Mouse (Mus musculus): ENCODE data around the gene Klhl3.
"Not testable (repeated sequence)": the region's sequence is repeated elsewhere in the genome, so short reads cannot be mapped to it uniquely, and the experiment has no call there.

The Klhl3 gene

DNA sequence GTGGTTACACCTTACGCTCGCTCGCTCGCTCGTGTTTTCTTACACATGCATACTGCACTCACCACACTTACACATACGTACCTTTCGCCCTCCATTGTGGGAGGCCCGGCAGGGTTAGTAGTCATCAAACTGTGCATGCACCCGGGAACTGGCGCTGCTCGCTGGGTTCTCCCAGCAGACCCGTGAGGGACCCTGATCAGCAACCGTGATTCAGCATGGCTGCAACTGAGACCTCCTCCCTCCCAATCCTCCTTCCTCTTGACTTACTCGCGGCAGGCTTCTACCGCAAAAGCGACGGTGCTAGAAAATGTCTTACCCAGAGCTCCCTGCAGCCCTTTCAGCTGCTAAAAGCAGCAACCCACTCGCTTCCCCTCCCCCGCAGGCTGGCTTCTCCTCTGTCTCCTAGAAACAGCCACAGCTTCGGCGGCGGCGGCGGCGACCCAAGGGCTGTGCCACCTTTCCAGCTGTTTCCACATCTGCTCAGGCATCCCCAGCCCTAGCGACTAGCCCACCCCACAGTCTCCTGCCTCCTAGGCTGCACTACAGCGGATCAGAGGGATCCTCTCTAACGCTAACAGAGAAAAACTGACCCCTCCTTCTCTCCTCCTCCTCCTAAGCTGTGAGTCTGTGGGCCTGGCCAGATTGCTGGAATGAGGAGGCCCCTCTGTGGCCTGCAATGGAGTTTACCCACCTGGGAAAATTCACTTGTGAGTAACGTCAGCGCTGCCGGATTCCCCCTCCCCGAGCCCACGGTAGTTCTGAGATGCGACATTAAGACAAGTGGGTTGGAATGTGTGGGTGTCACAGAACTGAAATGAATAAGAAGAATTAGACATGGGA, at the start of gene Klhl3:
Gene Klhl3, minus strand, starts transcription at position 532 of the 840 bp plus-strand sequence.
- DNase-seq (ENCODE audit: low spot score in 2 of 2), result peak; percentile 88 to 90

DNA sequence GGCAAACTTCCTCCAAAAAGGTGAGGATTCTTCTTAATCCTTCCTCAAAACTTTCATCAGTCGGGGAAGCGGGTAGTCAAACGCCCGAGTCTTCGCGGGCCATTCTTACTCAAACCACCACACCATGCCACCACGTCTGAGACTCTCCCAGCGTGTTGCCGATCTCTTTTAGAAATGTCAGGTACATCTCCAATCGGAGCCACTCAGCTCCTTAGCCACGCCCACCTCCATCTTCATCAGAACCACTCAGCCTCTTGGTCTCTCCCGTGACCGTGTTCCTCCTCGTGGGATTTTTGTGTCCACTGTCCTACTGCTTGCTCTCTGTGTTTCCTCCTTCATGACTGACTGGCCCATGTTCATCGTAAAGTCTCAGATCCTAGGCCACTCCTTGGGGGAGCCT, 47.4 kb upstream of the Klhl3 start:
- DNase-seq (ENCODE audit: low spot score in 2 of 2), result no peak

DNA sequence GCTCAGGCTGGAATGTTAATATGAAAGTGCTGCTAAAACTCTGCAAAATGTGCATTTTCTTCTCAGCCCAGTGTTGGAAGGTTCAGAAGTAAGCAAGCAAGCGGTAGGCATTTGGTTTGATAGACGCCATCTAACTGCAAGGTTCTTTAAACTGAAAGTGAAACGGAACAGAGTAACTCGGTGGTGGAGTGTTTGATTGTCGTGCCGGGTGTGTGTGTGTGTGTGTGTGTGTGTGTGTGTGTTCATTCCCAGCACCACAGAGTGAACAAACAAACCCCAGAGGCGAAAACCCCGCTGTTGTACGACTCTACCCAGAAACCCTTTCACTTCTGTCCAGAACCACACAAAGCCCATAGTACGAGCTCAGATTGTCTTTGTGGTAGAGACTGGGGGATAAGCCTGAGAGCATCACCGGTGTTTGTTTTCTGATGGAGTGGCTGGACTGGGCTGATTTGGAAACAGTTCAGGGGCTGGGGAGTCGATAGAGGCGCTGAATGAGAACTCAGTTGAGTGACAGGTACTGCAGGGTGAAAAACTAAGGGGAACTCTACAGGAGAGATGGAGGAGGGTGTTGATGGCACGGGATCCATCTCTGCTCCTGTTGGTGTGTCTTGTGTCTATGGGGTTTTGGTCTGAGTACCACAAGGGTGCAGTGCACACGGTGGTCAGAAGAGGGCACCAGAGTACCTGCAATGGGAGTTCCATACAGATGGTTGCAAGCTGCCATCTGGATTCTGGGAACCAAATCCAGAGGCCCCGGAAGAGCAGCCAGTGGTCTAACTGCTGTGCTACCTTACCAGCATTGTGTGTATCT, 44.9 kb upstream of the Klhl3 start:
- DNase-seq (ENCODE audit: low spot score in 2 of 2), result peak; percentile 88 to 92

DNA sequence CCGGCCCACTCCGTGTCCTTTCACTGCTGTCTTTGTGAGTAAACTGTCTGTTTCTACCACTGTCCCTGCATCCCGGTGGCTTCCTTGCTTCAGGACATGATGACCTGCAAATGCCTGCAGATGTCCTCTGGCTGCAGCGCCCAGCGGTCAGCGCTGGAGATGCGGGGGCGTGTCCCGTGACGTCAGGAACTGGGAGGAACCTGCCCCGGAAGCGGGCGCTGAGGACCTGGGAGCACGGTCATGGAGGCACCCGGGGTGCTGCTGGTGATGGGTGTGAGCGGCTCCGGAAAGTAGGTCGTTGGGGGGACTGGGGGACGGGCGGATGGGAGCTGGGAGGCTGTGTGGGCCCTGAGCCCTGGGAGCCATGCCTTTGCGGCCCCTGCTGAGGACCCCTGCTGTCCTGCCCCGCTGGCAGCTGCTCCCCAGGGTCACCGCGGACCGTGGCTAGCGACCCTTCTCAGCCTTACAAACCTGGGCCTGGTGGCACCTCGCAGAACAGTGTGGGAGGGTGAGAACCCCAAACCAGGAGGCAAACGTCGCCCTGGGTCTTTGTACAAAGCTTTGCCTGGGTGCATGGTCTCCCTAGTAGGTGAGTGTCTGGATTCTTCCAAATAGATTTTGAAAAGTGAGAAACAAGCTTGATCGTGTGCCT, 44.2 kb upstream of the Klhl3 start, which contains the start of gene Idnk:
Gene Idnk, plus strand, starts transcription at position 203 of the 652 bp plus-strand sequence.
- DNase-seq (ENCODE audit: low spot score in 2 of 2), result peak; percentile 80 to 86

DNA sequence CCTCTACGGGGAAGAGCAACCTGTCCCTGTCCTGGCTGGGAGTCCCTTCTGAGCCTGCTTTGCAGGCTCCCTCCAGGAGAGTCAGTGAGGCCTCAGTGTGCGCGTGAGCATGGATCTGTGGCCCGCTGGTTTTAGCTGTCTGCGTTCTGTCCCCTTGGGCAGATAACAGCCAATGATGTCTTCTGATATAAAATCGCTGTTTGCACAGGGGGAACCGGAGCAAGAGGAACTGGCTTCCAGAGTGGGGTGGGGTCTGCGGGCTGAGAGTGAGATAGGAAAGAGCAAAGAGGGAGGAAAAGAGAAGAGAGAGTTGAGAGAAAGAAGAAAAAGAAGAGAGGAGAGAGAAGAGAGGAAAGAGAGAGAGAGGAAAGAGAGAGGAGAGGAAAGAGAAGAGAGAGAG, 43.6 kb upstream of the Klhl3 start:
- peak in 1 of 2 experiments; percentile 23 for DNase-seq (ENCODE audit: low spot score in 2 of 2)

DNA sequence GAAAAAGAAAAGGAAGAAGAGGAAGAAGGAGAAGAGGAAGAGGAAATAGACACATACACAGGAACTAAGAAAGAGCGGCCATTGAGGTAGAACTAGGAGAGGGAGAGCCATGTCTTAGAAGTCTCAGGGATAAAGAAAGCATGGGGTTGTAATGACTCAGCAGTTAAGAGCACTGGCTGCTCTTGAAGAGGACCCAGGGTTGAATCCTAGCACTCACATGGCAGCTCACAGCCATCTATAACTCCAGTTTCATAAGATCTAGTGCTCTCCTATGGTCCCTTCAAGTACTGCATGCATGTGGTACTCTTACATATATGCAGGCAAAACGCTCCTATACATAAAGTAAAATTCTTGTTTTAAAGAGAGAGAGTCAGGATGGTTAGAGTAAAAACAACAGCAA, 42.6 kb upstream of the Klhl3 start:
- DNase-seq (ENCODE audit: low spot score in 2 of 2), result no peak

DNA sequence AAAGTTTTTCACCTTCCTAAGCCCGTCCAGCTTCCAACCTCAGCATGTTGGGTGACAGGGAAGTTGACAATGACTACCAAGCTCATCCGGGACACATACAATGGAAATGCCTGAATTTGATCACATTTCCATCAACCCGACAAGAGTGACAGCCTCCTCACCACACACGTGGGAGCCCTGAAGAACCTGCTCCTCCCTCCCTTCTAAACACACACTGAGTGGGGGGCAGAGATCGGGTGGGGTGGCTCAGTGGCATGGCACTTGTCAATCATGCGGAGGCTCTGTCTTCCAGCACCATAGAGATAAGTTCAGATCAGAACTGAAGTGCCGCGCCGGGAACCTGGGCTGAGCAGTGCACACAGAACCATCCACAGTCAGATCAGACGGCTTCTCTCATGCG, 37.0 kb upstream of the Klhl3 start:
- no peak for DNase-seq (ENCODE audit: low spot score in 2 of 2)

DNA sequence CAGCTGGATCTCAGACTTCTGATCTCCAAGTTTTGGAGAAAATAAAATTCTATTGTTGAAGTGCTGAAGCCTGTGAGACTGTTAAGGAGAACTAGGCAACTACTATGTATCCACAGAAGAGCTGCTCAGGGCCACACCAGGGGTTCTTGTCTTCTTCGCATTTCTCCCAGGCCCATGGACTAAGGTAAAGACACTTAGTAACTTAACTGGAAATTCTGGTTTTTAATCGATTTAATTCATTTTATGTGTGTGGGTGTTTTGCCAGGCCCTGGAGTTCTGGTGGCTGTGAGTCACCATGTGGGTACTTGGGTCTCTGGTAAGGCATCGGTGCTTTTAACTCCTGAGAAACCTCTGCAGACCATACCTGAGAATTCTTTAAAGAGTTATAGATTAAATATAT, 36.2 kb upstream of the Klhl3 start:
- no peak for DNase-seq (ENCODE audit: low spot score in 2 of 2)

DNA sequence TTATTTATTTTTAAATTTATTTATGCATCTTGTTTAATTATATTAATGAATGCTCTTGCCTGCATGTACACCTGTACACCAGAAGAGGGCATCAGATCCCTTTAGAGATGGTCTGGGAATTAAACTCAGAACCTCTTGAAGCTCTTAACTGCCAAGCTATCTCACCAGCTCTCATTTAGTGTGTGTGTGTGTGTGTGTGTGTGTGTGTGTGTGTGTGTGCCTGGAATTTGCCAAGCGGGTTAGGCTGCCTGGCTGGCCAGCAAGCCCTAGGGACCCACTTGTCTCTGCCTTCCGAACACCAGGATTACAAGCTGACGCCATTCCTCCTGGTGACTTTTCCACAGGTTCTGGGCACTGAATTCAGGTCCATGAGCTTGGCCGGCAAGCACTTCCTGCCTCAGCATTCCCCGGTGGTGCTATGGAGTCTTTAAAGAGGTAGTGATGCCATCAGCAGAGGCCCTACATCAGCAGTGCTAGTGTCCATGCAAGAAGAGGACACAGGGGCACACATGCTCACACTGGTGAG, 35.7 kb upstream of the Klhl3 start:
- DNase-seq (ENCODE audit: low spot score in 2 of 2), result peak in 1 of 2 experiments; percentile 12

DNA sequence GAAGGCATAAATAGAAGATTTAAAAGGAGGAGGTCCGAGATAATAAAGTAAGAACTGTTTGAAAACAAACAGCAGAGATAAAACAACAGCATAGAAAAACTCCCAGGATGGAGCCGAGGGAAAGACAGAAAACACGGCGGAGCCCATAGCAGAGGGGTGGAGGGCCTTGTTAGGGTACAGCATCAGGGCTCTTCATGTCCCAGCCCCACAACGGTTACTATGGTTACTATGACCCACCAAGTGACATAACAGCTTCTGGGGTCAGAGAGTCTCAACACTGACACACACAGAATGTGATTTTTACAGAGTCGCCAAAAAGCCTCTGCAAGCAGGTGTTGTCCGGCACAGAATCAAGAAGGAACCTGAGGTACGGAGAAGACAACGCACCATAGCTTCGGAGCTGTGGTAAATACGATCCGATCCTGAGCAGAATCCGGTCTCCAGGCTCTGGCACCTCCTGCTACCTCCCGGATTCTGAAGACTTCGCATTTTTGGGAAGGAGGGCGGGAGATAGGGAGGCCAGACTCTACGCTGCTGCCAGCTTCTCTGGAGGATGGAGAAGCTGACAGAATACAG, 35.0 kb upstream of the Klhl3 start:
- DNase-seq (ENCODE audit: low spot score in 2 of 2), result peak; percentile 58 to 60

DNA sequence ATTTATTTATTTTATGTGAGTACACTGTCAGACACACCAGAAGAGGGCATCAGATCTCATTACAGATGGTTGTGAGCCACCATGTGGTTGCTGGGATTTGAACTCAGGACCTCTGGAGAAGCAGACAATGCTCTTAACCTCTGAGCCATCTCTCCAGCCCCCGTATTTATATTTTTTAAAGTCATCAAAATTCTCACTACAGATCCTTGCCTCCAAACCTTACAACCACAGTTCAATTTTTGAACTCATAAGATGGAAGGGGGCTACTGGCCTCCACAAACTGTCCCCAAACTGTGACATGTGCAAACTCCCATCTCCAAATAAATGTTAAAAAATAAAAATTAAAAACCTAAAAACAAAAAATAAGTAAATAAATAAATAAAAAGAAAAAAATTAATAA, 34.4 kb upstream of the Klhl3 start:
- no peak for DNase-seq (ENCODE audit: low spot score in 2 of 2)

DNA sequence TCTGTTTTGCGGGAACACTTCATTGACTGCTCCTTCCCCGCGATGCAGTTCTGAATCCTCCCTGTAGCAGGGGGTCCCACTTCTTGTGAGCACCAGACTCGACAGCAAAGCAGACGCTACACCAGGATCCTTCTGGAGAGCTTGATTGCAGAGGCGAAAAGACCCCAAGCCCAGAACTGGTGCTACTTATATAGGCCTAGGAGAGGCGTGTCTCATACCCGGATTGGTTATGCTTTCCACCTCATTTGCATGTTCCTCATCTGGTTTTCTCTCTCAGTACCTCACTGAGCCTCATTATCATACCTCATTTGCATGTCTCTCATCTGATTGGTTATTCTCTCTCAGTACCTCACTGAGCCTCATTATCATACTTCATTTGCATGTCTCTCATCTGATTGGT, 33.2 kb upstream of the Klhl3 start:
- DNase-seq (ENCODE audit: low spot score in 2 of 2), result not testable (repeated sequence)

DNA sequence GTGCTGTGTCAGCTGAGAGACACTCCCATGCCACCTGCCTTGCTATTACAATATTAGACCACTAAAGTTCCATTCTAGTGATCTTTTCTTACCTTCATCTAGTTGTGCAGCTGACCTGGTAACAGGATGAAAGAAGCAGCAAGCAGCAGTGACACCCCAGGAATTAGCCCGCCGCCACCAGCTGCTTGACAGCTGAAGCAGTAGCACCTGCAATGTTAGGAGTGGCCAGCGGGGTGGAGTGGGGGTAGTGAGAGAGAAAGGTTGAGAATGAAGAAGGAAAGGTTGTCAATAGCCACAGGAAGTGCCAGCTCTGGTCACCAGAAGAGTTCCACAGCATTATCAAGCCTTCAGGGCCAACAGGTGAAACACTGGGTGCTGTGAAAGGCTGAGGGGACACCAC, 18.3 kb upstream of the Klhl3 start:
- no peak for DNase-seq (ENCODE audit: low spot score in 2 of 2)

DNA sequence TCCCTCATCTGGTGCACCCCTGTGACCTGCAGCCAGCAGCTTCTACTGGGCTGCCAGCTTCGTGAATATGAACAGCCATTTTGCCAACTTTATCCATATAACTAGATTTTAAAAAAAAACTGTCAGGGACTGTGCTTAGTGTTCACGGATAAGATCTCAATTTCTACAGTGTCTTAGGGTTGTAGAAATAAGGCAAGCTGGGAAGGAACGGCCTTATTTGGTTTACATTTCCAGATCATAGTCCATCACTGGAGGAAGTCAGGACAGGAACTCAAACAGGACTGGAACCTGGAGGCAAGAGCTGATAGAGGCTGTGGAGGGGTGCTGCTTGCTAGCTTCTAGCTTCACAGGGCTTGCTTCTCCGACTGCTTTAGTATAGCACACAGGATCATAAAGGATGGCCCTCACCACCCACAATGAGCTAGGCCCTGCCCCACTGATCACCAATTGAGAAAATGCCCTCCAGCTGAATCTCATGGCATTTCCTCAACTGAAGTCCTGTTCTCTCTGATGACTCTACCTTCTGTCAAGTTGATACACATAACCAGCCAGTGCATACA, 16.4 kb upstream of the Klhl3 start:
- DNase-seq (ENCODE audit: low spot score in 2 of 2), result no peak

DNA sequence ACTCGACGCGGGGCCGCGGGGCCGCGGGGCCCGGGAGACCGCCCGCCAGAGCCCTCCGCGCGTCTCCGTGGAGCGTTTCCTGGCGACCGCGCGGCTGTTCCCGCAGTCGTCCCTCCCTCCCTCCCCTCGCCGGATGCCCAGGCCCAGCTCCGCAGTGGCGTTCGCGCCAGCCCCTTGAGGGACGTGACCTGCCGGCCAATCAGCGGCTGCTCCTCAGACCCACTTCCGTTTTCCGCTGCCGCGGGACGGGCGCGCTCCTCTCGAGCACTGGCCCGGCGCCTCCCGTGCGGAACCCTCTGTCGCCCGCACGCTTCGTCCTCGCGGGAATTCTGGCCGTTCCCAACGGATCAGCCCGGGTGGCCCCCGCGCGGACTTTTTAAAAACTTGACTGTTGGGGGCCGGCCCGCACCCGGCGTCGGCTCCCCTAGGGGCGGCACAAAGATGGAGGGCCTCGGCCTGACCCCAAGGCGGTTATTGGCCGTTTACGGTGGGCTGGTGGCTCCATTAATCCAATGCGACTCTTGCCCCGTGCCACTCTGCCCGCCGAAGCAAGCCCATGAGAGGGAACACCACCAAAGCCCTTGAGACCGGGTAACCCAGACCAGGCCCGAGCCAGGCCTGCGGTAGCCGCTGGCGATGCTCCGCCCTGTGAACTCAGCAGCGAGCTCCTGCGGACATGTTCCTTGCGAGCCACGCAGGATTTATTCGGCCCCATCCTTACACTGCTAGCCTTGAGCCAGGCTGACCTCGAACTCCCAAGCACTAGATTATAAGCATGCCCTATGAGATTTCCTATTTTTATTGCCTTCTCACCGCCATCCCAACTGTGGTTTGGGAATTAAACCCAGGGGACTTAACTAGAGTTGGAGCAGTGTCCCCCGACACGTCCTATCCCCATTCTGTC, 15.6 kb upstream of the Klhl3 start:
- DNase-seq (ENCODE audit: low spot score in 2 of 2), result peak; percentile 94 to 95

DNA sequence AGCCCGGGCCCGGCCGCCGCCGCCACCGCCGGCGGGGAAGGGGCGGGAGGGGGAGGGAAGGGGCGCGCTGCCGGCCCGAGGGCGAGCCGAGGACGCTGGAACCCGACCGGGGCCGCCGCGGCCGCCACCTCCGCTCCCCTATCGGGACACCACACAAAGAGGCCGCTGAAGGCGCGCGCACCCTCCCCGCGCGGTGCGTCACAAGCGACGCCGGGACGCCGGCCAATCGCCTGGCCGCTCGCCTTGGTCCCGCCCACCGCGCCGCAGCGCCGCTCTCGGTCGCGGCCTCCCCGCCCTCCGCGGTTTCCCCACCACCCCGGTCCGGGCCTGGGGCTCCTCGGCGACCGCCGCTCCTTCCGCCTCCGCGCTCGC, 15.0 kb upstream of the Klhl3 start, which contains the start of gene Hnrnpa0:
Gene Hnrnpa0, minus strand, starts transcription at position 161 of the 372 bp plus-strand sequence.
- DNase-seq (ENCODE audit: low spot score in 2 of 2), result peak; percentile 89 to 92

DNA sequence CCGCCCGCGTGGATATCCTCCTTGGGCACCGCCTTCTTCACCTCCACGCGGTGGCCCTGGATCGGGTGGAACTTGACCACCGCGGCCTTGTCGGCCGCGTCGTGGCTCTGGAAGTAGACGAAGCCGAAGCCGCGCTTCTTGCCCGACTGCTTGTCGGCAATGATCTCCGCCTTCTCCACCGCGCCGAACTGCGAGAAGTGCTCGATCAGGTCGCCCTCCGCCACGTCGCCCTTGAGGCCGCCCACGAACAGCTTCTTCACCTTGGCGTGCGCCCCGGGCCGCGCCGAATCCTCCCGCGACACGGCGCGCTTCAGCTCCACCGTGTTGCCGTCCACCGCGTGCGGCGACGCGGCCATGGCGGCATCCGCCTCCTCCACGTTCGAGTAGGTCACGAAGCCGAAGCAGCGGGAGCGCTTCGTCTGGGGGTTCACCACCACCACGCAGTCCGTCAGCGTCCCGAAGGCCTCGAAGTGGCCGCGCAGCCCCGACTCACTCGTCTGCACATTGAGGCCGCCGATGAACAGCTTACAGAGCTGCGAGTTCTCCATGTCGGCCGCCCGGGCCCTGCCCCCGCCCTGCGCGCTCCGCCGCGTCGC, 14.5 kb upstream of the Klhl3 start:
- peak; percentile 59 to 71 for DNase-seq (ENCODE audit: low spot score in 2 of 2)

DNA sequence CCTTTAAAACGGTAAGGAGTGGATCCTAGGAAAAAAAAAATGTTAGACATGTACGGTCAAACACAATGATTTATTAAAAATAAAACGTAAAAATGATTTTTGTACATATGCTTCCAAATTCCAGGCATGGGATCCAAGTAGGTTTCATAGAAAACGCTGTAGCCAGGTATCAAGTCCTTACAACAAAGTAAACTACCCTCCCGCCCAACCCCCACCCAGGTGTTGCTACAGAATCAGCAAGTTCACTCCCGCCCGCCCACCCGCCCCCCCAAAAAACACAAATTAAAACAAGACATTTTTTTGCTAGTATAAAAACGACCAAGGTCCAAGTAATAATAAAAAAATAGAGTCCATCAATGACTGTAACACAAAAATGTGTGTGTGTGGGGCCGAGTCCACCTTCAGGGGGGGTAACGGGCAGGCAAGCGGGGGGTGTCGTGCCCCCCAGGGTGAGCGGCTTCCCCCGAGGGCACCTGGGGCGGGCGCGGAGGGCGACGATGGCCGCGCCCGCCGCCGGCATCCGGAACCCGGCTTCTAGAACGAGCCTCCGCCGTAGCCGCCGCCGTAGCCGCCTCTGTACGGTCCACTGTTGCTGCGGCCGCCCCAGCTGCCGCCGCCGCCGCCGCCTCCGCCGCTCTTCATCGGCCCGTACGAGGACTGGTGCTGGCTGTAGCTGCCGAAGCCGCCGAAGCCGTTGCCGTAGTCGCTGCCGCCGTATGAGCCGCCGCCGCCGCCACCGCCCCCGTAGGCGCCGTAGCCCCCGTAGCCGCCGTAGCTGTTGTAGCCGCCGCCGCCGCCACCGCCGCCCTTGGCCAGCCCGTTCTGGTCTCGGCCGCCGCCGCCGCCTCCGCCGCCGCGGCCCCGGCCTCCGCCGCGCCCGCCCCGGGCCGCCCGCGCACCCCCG, 13.7 kb upstream of the Klhl3 start:
- no peak for DNase-seq (ENCODE audit: low spot score in 2 of 2)

DNA sequence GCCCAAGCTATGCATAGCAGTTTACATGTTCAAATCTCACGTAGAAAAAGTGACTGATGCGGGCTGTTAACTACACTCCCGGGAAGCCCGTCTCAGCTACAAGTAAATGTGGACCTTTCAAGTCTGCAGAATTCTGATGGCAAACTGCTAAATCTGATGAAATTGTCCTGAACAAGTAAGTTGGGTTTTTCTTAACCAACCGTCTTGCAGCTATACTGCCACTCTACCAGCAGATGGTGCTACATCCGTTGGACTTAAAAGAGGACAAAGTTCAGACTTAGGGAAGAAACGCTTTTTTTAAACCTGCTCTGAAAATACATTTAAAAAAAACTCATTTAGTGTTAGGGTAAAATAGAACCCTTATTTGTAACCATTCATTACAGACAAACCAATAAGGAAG, 12.7 kb upstream of the Klhl3 start:
- peak in 1 of 2 experiments; percentile 37 for DNase-seq (ENCODE audit: low spot score in 2 of 2)
